Mouse (Mus musculus) ovary, postnatal 36 days (tissue): Measurements from ENCODE around the gene Tmem42.
A peak's percentile ranks its signal among the peaks of the same experiment; 100 is the strongest.

Source experiments
- DNase-seq: peaks from one replicate; pipeline ENCODE4 v3.0.0; 2022; ENCODE audit warnings: low spot score, mixed read lengths

Gene Tmem42

DNA sequence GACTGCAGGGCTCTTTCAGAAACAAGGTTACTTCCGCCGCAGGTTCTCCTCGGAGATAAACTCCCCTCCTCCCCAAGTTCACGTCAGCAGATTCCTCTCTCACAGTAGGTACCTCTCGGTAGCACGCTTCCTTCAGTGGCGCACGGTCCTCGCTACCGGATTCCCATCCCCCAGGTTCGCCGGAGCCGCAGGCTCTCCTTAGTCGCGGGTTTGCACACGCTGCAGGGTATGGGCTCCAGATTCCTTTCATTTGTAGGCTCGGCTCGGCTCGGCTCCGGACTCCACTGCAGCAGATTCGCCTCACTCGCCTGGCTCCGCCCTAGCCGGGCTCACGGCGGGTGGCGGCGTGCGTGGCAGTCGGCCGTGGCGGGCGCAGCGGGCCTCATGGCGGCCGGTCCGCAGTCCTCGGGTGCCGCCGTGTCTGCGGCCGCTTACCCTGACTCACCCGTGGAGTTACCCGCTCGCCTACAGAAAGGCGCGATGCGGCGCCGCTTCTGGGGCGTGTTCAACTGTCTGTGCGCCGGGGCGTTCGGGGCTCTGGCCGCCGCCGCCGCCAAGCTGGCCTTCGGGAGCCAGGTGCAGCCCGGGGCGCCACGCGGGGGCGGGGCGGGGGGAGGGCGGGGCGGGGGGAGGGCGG is at the start of gene Tmem42:
TSS of gene Tmem42 (plus strand) at position 332 of the 637 bp plus-strand sequence.
- DNase-seq, result peak; percentile 88

DNA sequence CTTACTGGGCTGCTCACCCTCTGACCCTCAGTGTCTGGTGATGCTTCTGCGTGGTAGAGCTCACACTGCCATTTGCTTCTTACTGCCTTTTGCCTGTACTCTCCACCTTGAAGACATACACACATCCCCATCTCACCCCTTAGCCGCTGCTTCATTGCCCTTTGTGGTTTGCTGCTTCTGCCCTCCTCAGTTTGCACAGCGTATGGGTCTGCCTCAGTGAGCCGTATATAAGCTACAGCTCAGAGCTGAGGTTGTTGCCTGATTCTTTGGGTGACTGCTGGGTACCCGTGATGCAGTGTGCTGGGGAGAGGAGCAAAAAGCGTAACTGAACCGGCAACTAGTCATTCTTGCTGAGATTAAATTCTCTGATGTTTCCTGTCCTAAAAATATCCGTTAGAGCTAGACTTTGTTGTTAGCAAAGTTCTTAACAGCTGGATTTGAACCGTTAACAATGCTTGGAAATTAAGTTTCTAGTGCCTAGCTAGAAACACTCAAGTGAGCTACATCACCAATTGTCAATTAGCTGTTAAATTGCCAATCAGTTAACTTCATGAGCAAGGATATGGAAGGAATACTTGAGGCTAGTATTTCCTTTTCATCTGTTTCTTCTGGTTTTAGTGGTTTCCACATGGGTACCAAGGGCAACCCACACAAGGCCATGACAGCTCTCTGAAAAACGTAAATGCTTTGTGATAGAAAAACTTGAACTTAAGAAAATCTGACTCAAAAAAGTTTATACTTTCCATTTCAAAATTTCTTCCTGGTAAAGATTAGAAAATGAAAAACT is 22.5 kb upstream of the Tmem42 start:
- no peak for DNase-seq

DNA sequence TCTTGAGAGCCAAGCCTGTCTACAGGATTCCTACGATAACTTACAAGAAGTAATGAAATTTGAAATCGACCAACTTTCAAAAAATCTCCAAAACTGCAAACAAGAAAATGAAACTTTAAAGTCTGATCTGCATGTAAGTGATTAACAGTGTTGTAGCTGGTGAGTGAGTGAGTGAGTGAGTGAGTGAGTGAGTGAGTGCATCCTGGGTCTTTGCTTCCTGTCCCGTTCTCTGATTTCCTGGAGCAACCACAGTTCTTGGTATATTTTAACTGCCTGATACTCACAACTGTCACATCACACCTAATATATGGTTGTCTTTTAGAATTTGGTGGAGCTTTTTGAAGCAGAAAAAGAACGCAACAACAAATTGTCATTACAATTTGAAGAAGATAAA is 21.9 kb upstream of the Tmem42 start:
- no peak for DNase-seq

DNA sequence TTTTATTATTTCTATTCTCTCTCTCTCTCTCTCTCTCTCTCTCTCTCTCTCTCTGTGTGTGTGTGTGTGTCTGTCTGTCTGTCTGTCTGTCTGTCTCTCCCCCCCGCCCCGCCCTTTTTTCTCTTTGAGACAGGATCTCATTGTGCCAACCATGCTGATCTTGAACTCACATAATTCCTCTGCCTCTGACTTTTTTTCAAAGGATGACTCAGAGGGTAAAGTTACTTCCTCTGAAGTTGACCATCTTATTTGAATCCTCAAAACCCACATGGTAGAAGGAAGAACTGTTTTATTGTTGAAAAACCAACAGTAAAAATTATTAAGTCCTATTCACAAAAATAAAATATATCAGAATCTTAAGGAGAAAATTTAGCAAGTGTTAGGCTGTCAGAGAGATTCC is 16.4 kb upstream of the Tmem42 start:
- no peak for DNase-seq

DNA sequence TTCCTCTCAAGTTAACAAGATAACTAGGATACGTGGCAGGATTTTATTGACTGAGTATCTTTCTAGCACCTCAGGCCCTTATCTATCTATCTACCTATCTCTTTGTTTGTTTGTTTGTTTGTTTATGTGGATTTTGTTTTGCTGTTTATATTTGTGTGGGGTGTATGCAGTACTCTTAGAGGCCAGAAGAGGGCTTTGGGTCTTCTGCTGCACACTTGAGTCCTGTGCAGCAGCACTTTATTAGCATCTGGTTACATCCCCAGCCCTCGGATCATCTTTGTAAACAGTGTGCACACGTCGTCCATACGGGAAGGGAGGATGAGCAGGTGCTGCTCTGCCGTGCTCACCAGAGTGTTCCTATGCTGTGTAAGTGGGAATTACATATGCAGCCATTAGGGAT is 15.1 kb upstream of the Tmem42 start:
- DNase-seq, result no peak

DNA sequence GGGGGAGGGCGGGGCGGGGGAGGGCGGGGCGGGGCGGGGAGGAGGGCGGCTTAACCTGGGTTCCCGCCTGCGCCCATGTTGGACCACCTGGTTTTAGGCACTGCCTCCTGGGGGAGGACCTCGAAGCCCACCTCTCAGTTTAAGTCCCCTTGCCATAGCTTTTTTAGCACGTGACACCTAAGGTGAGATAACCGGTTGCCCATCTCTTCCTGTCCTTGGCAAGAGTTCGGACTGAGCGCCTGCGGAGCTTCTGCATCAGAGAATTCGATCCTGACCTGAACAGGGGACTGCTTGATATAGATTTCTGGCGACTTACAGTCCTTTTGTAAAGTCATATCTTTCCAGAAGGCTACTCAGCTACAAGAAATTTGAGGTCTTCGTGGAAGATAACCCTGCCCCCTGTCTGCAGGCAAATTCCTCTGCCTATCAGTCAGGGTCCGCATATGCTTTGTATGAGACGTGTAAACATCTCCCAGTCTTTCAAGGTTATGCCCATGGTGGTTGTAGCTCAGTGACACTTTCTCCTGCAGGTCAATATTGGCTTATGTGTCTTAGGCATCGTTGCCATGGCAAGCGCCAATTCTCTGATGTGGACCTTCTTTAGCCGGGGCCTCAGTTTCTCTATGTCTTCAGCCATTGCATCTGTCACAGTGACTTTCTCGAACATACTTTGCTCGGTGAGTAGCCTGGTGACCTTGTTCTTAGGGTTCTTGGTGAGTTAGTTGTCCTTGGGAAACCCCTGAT is 682 bp downstream of the Tmem42 start:
- no peak for DNase-seq

DNA sequence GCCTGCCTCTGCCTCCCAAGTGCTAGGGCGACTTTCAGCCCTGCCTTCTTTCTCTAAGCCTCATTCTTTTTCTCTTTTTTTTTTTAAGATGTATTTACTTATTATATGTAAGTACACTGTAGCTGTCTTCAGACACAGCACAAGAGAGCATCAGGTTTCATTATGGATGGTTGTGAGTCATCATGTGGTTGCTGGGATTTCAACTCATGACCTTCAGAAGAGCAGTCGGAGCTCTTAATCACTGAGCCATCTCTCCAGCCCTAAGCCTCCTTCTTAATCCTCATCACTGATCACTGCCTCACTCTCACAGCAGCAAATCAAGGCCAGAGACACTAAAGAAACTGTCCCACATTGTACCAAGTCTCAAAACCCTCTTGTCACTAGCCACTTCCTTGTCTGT is 3.1 kb downstream of the Tmem42 start:
- DNase-seq, result no peak

DNA sequence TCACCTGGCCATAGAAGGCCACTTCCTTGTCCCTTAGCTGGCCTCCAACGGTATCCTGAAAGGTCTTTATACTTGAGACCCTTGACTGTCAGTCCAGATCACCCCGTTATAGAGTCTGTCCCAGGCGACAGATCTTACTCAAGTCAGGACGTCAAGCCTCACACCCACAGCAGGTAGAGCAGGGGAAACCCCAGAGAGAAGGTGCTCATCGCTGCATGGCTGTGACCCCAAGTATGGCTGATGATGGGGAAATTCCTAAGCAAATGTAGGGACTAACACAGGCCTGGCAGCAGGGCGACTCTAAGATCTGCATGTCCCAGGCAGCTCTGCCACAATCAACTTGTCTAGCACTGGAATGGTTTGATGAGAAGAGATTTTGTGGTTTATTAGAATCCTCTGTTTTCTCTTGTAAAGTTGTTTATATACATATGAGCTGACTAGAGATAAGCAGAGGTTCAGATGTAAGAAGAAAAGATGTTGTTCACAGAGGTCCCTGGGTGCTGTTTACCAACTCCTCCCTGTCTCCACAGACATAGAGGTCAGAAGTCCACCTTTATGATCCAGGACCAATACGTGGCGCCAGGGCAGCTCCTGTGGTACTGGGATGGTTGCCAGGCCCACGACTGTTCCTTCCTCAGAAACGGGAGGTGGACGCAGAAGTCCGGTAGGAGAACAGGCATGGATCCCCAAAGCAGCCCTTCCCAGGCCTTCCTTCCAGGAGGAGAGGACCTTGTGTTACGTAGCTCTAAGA is 10.5 kb downstream of the Tmem42 start:
- no peak for DNase-seq

DNA sequence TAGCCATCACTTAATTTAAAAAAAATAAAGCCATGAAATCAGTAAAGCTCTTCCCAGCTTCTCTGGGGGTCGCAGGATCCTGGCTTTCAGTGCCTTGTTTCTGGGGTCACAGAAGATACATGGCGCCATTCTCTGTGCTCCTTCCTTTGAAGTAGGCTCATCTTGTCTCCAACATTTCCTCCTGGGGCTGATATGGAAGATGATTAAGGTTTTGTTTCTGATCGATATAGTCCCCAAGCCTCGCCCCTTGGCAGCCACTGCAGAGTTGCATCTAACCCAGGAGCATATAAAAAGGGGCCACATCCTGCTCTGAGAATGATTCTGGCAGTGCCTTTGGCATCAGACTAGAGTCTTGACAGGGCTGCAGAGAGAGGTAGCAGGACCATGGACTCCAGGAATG is 13.3 kb downstream of the Tmem42 start, which contains the start of gene Tgm4:
TSS of gene Tgm4 (plus strand) at position 301 of the 400 bp plus-strand sequence.
- no peak for DNase-seq

DNA sequence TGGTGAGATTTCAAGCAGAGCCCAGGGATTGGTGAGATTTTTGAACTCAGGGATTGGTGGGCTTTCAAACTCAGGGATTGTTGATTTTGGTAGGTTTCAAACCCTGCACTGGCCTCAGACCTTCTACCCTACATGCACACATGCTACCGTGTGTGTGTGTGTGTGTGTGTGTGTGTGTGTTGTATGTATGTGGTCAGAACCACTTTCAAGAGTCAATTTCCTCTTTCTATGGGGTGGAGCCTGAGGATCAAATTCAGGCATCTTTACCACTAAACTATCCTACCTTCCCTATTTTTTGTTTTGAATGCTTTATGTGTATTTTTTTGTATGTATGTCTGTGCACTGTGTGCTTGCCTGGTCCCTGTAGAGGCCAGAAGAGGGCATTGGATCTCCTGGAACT is 26.5 kb downstream of the Tmem42 start:
- no peak for DNase-seq

DNA sequence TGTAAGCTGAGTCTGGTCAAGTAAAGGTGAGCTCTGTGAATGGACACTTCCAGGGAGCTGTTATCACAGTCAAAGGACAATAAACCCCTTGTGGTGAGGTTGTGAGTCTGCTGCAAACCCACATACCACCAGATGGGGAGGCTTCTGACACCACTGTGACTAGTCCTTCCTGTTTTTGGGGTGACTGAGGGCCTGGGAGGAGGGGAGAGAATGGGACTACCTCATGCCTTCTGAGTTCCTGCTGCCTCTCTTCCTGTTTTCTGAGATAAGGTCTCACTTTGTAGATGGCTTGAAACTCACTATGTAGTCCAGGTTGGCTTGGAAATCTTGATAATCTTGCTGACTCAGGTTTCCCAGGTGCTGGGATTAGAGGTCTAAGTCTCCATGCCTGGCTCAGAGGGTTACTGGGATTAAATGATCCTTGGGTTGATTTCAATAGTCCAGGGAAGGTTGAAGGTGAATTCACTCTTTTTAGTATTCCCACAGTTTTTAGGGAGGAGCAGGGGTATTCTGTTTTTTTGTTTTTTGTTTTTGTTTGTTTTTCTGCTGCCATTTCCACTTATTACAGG is 37.7 kb downstream of the Tmem42 start:
- DNase-seq, result no peak

DNA sequence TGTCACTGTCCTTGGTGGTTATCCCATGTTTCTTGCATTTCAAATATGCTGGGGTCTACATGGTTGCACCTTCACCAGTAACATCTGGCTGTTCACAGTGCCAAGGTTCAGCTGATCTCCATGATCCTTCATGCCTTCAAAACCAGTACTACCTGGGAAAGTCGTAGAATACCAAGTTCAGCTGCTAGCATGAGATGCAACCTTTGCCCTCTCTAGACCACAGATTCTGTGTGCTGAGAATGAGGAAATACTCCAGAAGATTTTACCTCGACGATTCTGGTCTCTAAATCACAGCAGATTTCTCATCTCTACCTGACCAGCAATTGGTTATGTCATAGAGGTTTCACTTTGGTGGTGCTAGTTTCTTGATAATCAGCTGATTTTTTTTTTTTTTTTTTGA is 39.0 kb downstream of the Tmem42 start:
- no peak for DNase-seq
